Mouse (Mus musculus): ENCODE data around the gene Uaca. TPM values are rescaled to one million over a fixed set of nuclear protein-coding genes. Genes with fewer than 3 reads are reported as not detected.

Uaca gene
- polyA plus RNA-seq, 1 experiment from 2014 or later: 15.2 TPM

DNA sequence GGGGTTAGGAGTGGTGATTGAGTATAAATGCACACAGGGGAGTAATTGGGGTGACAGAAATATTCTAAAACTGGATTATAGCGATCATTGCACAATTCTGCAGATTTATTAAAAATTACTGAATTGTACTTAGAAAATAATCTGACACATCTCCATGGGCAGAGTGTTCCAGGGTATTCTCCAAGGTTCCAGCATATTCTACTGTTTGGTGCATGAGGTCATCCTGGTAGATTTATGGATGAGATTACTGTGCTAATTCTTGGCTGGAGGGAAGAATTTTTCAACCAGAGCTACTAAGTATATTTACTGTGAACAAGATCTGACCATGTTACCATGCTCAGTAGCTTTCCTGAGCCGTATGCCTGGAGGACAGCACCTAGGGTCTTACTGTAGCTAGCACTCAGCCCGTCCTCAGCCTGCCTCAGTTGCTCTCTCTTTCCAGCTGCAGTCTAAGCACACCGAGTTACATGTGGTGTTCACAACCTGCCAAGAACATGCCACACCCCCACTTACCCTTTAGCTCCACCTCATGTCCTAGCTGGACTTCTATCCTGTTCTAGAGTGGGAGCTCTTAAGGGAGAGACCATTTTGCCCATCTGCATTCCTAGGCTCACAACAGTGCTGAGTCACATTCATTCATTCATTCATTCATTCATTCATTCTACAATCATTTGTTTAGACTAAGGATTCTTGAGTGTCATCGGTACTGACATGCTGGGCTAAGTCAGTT is 104.1 kb downstream of the Uaca start:
- Histone ChIP-seq H3K27me3 (no peaks in the 10 kb centered on the region), H3K36me3 (no peaks in the 10 kb centered on the region), H3K4me2 (replicated peaks) (no peak overlapping the region), H3K27ac (replicated peaks) (no peak overlapping the region), H3K4me3 (no peak overlapping the region), H3K4me1 (peaks cover 18% of the 10 kb centered on the region), H3K9ac (replicated peaks) (no peak overlapping the region), H3K9me3 (no peaks in the 10 kb centered on the region)
- ATAC-seq (replicated peaks): no peak
- WGBS: 84% methylated on average over 5 of the region's 5 CpGs

DNA sequence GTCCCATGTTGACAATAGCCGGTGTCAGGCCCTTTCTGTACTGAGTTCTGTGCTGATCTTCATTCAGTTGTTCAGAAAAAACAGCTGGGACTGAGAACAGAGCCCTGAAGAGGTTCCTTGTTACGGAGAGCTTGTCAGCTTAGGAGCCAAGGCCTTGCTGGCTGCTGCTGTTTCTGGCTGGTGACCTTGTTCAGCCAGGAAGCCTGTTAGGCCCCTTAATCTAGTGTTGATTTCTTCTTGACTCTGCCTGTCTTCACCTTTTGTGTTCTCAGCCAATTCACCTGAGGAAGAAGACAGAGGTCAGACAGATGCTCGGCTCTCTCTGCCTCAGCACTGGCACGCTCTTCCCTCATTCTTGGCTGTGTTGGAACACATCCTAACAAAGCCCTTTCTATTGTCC is 104.9 kb downstream of the Uaca start:
- H3K9me3 ChIP-seq: no peaks in the 10 kb centered on the region
- ATAC-seq (replicated peaks): no peak
- H3K9ac ChIP-seq (replicated peaks): no peak overlapping the region
- H3K36me3 ChIP-seq: no peaks in the 10 kb centered on the region
- H3K27ac ChIP-seq (replicated peaks): no peak overlapping the region
- peaks cover 18% of the 10 kb centered on the region for H3K4me1 ChIP-seq
- WGBS: 48% methylated on average over 4 of the region's 4 CpGs
- no peak overlapping the region for H3K4me3 ChIP-seq
- H3K27me3 ChIP-seq: no peaks in the 10 kb centered on the region
- no peak overlapping the region for H3K4me2 ChIP-seq (replicated peaks)

DNA sequence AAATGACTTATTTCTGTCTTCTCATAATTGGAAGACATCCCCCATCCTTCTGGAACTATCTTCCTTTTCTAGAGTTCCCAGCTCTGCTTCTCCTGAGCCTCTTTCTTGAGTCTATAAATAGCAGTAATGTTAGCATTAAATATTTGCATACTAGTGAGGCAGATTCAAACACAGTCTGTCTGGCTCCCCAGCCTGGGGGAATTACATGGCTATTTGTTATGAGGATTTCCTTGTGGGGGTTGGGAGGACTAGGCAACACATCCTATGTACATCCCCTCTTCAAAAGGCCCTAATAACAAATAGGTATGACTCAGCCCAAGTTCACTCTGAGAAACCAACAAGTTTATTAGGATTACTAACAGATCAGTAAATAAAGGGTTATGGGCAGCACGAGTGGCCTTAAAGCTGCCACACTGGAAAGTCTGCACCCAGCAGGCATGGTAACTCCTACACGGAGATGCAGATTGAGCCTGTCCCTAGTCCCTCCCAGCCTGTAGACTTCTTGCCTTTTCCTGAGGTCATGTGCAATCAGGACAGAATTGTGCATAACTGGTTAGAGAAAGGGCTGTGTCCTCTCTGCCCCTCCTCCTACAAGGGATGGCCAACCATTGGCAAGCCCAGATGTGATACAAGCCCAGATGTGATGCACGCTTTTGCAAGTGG is 105.6 kb downstream of the Uaca start:
- Histone ChIP-seq H3K9me3 (no peaks in the 10 kb centered on the region), H3K4me3 (no peak overlapping the region), H3K4me1 (peaks cover 18% of the 10 kb centered on the region), H3K36me3 (no peaks in the 10 kb centered on the region), H3K27me3 (no peaks in the 10 kb centered on the region), H3K4me2 (replicated peaks) (no peak overlapping the region), H3K9ac (replicated peaks) (no peak overlapping the region), H3K27ac (replicated peaks) (no peak overlapping the region)
- no peak for ATAC-seq (replicated peaks)
- 80% methylated on average over 3 of the region's 3 CpGs for WGBS

DNA sequence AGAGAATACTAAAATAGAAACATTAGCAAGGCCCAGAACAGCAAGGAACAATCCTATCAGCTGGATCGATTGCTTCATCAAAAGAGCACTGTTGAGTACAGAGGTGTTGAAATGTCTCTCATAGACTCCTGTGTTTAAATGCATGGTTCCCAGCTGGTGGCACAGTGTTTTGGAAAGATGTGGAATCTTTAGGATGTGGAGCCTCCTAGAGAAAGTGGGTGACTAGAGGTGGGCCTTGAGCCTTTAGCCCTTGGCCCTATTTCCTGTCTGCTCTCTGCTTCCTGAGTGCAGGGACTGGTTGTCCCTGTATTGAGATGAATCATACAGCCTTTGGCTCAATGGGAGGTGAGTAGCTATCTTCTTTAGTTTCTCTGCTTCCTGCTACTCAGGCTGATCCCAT is 117.9 kb downstream of the Uaca start:
- no peaks in the 10 kb centered on the region for H3K27me3 ChIP-seq
- no peak overlapping the region for H3K4me3 ChIP-seq
- H3K4me2 ChIP-seq (replicated peaks): no peak overlapping the region
- 81% methylated on average over 1 of the region's 1 CpGs for WGBS
- H3K36me3 ChIP-seq: no peaks in the 10 kb centered on the region
- H3K9ac ChIP-seq (replicated peaks): no peak overlapping the region
- no peak for ATAC-seq (replicated peaks)
- H3K4me1 ChIP-seq: no peaks in the 10 kb centered on the region
- H3K27ac ChIP-seq (replicated peaks): no peak overlapping the region
- H3K9me3 ChIP-seq: no peaks in the 10 kb centered on the region

DNA sequence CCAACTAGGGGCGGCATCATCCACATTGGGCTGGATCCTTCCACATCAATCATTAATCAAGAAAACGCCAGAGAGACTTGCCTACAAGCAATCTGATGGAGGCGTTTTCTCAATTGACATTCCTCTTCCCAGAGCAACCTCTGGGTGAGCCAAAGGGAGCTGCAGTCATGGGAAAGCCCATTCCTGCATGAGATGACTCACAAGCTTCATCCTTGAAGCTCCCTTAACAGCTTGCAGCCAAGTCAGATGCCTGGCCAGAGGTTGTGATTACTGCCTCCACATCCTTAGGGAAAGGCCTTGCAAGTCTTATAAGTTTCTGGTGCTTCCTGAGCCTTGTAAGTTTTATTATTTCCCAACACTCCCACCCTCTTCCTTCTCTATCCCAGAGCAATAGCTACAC is 119.3 kb downstream of the Uaca start:
- no peaks in the 10 kb centered on the region for H3K27me3 ChIP-seq
- 92% methylated on average over 3 of the region's 3 CpGs for WGBS
- H3K4me3 ChIP-seq: no peak overlapping the region
- H3K36me3 ChIP-seq: no peaks in the 10 kb centered on the region
- H3K4me2 ChIP-seq (replicated peaks): no peak overlapping the region
- no peaks in the 10 kb centered on the region for H3K9me3 ChIP-seq
- H3K27ac ChIP-seq (replicated peaks): no peak overlapping the region
- H3K9ac ChIP-seq (replicated peaks): no peak overlapping the region
- H3K4me1 ChIP-seq: no peaks in the 10 kb centered on the region
- ATAC-seq (replicated peaks): no peak

DNA sequence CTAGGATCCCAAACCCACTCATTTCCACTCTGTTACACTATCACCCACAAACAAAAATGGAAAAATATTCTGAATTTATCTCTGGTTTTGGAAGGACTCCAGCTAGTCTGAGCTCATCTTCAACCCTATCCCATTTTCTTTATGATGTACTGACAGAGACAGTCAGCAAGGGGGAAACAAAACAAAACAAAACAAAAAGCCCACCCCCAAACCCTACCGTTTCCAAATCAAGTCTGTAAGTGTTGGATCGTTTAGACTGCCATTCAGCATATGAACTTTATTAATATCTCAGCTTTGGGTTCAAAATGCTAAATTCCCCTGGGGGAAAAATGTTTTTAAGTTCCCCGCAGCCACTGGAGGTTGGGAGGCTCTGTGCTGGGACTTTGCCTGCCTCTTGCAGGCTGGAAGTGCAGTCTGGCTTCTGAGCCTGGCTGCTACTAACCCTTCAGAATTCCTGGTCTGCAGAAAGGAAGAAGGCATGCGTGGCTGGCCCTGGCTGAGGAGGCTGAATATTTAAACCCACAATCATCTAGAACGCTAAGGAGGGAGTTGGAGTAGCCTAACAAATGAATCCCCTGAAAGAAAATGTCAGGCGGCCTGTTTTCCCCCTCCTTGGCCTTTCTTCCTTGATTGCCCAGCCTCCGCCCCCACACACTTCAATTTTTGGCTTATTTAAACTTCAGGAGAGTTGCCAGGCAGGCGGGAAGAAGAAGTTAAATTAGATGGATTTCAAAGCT is 125.8 kb downstream of the Uaca start:
- no peaks in the 10 kb centered on the region for H3K27me3 ChIP-seq
- WGBS: 18% methylated on average over 8 of the region's 8 CpGs
- H3K9ac ChIP-seq (replicated peaks): no peak overlapping the region
- no peaks in the 10 kb centered on the region for H3K36me3 ChIP-seq
- no peaks in the 10 kb centered on the region for H3K9me3 ChIP-seq
- no peak overlapping the region for H3K4me3 ChIP-seq
- H3K27ac ChIP-seq (replicated peaks): peak overlapping the region; percentile 42; the same call in 1 of the 2 replicates
- ATAC-seq (replicated peaks): 0 out of 2 replicates have a peak, but pooled peaks have one; percentile 46
- H3K4me1 ChIP-seq: peaks cover 18% of the 10 kb centered on the region
- no peak overlapping the region for H3K4me2 ChIP-seq (replicated peaks)

DNA sequence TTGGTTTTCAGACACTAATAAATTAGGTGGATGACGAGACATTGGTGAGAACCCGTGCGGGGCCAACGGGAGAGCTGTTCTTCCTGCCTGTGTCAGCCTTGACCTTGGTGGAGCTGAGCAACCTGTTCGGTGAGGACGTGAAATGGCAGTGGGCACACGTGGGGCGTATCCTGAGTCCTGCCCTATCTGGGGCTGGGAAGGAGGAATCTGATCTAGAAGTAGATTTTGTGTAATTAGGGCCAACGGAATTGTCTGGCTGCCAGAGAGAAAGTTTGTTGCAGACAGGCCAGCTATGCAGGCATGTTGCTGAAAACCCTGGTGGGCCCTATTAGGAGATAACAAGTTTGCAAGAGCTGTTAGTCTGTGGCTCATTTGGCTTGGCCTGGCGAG is 126.3 kb downstream of the Uaca start:
- H3K9me3 ChIP-seq: no peaks in the 10 kb centered on the region
- ATAC-seq (replicated peaks): peak; percentile 51; the same call in 1 of the 2 replicates
- H3K27me3 ChIP-seq: no peaks in the 10 kb centered on the region
- no peak overlapping the region for H3K4me3 ChIP-seq
- WGBS: 31% methylated on average over 10 of the region's 10 CpGs
- no peaks in the 10 kb centered on the region for H3K36me3 ChIP-seq
- peaks cover 18% of the 10 kb centered on the region for H3K4me1 ChIP-seq
- no peak overlapping the region for H3K4me2 ChIP-seq (replicated peaks)
- H3K27ac ChIP-seq (replicated peaks): peak overlapping the region; percentile 42; the same call in 1 of the 2 replicates
- H3K9ac ChIP-seq (replicated peaks): no peak overlapping the region

DNA sequence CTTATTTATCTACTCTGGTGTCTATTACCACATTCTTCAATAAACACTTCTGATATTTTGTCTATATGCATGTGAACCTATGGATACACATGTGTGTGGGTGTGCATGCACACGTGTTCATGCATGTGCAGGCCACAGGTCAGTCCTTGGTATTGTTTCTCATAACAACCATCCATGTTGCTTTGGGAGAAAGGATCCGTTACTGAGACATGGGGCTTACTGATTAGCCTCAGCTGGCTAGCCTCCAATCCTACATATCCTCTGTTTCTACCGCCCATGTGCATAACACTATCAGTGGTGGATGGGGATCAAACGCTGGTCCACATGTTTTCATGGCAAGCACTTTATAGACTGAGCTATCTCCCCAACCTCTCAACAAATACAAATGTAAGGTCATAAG is 126.9 kb downstream of the Uaca start:
- 85% methylated on average over 4 of the region's 4 CpGs for WGBS
- no peaks in the 10 kb centered on the region for H3K9me3 ChIP-seq
- no peaks in the 10 kb centered on the region for H3K36me3 ChIP-seq
- no peak overlapping the region for H3K9ac ChIP-seq (replicated peaks)
- no peak overlapping the region for H3K4me2 ChIP-seq (replicated peaks)
- no peak overlapping the region for H3K27ac ChIP-seq (replicated peaks)
- H3K27me3 ChIP-seq: no peaks in the 10 kb centered on the region
- no peak for ATAC-seq (replicated peaks)
- peaks cover 18% of the 10 kb centered on the region for H3K4me1 ChIP-seq
- H3K4me3 ChIP-seq: no peak overlapping the region

DNA sequence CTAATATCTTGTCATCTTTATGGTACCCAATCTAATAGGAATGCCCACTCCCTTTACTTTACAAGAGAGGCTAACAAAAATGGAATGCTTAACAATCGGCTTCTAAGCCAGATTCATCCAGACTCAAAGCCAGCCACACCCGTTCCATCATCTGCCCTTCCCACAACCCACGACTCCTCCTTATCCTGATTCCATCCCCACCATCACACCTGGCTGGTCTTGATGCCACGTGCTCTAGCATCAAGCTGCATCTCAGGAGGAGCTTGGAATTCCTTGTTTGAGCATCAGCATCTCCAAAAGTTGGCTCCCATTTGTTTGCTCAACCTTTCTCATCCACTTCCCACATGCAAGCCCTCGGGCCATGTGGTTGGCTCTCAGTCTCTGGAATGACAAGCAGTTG is 127.5 kb downstream of the Uaca start:
- peaks cover 18% of the 10 kb centered on the region for H3K4me1 ChIP-seq
- no peak for ATAC-seq (replicated peaks)
- H3K27me3 ChIP-seq: no peaks in the 10 kb centered on the region
- no peaks in the 10 kb centered on the region for H3K36me3 ChIP-seq
- no peak overlapping the region for H3K4me2 ChIP-seq (replicated peaks)
- H3K27ac ChIP-seq (replicated peaks): no peak overlapping the region
- H3K4me3 ChIP-seq: no peak overlapping the region
- no peaks in the 10 kb centered on the region for H3K9me3 ChIP-seq
- WGBS: 90% methylated on average over 5 of the region's 5 CpGs
- no peak overlapping the region for H3K9ac ChIP-seq (replicated peaks)

DNA sequence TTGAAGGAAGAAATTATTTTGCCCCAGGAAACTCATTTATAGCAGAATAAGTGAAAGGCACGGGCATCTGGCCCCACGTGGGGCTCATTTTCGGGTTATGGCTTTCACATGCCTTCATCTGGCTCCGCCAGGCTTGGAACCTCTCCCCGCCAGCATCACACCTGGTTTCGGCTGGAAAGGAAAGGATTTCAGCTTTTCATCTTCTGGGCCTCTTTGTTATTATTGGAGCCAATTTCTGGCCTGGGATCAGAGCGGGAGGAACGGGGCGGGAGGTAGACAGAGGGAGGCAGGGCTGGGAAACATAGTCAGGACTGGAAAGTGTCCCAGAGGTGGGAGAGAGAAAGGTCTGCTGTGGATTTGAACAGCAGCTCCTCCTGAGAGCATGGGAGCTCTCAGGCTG is 132.0 kb downstream of the Uaca start:
- ATAC-seq (replicated peaks): no peak
- 50% methylated on average over 9 of the region's 9 CpGs for WGBS
- H3K4me3 ChIP-seq: no peak overlapping the region

DNA sequence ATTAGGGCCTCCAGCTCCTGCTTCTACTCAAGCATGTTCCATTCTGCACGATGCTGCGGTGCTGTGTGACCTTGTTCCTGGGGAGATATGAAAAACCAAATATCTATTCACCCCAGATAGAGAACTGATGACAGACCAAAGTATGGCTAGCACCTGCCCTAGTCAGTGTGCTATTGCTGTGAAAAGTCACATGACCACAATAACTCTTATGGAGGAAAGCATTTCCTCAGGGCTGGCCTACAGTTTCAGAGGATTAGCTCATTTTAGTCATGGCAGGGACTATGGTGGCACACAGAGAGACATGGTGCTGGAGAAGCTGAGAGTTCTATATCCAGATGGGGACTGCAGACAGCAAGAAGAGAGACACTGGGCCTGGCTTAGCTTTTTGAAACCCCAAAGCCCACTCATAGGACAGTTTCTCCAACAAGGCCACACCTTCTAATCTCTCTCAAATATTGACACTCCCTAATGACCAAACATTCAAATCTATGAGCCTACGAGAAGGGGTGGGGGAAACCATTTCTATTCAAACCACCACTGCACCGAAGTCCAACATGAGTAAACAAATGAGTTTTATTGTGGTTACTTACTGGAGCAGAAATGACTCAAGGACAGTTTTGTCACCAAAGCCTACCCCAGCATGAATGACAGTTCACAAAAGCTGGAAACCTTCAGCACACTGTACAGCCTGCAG is 135.1 kb downstream of the Uaca start:
- 67% methylated on average over 4 of the region's 4 CpGs for WGBS
- Histone ChIP-seq H3K9ac (replicated peaks) (no peak overlapping the region), H3K4me3 (no peak overlapping the region), H3K4me2 (replicated peaks) (no peak overlapping the region), H3K27ac (replicated peaks) (no peak overlapping the region), H3K4me1 (no peaks in the 10 kb centered on the region; the same call in 1 of the 2 replicates), H3K36me3 (no peaks in the 10 kb centered on the region), H3K27me3 (no peaks in the 10 kb centered on the region), H3K9me3 (no peaks in the 10 kb centered on the region)
- ATAC-seq (replicated peaks): no peak

More for the DNA sequence above, 132.0 kb downstream of the Uaca start:
- Histone ChIP-seq H3K4me1 (no peaks in the 10 kb centered on the region; the same call in 1 of the 2 replicates), H3K27me3 (no peaks in the 10 kb centered on the region), H3K36me3 (no peaks in the 10 kb centered on the region), H3K9me3 (no peaks in the 10 kb centered on the region), H3K27ac (replicated peaks) (no peak overlapping the region), H3K9ac (replicated peaks) (no peak overlapping the region), H3K4me2 (replicated peaks) (no peak overlapping the region)
